Comparison of ENCODE assay signal across 7 mouse cellular contexts in genomic region chr9:45906355-45907077, GRCm38 (mm10). TPM values are rescaled to one million over a fixed set of nuclear protein-coding genes. Genes with fewer than 3 reads are reported as not detected.
DNase-seq lines count a peak whose midpoint lies in the region; ATAC-seq lines count a peak whose summit lies in the region.

Pcsk7 (plus strand) TSS chr9:45906497.
Rnf214 (minus strand) TSS chr9:45906911.

- 1% methylated on average over 67 of the region's 80 CpGs for WGBS in limb, embryonic 10.5 days
- under 1% methylated on average over 76 of the region's 80 CpGs for WGBS in midbrain, embryonic 13.5 days

- no peaks in the 10 kb centered on the region for H3K9me3 ChIP-seq in limb, embryonic 10.5 days (replicated peaks)
- H3K9me3 ChIP-seq in midbrain, embryonic 13.5 days: no peaks in the 10 kb centered on the region

- H3K4me3 ChIP-seq in limb, embryonic 10.5 days: peak within 1 kb of the TSS; percentile 96
- peak within 1 kb of the TSS; percentile 86 for H3K4me3 ChIP-seq in midbrain, embryonic 13.5 days (replicated peaks)

- peak; percentile 78 for ATAC-seq in granulocyte monocyte progenitor cell, adult 5-6 weeks (replicated peaks; ENCODE audit: poor library complexity, severe bottlenecking)
- ATAC-seq in midbrain, embryonic 13.5 days: peak; percentile 92

- peaks cover 50% of the 10 kb centered on the region for H3K36me3 ChIP-seq in limb, embryonic 10.5 days
- peaks cover 48% of the 10 kb centered on the region for H3K36me3 ChIP-seq in midbrain, embryonic 13.5 days

- peaks cover 20% of the 10 kb centered on the region for H3K4me1 ChIP-seq in limb, embryonic 10.5 days
- H3K4me1 ChIP-seq in midbrain, embryonic 13.5 days (replicated peaks): peaks cover 33% of the 10 kb centered on the region

- peak within 1 kb of the TSS; percentile 95 for H3K9ac ChIP-seq in midbrain, embryonic 13.5 days (replicated peaks)

- no peaks in the 10 kb centered on the region for H3K27me3 ChIP-seq in limb, embryonic 10.5 days (ENCODE audit: low read depth, poor library complexity, severe bottlenecking)
- no peaks in the 10 kb centered on the region for H3K27me3 ChIP-seq in midbrain, embryonic 13.5 days

- H3K4me2 ChIP-seq in midbrain, embryonic 13.5 days (replicated peaks): peak within 1 kb of the TSS; percentile 78

- peak; percentile 85 for DNase-seq in adrenal gland, adult 8-10 months
- DNase-seq in embryo, embryonic 9.5 days (ENCODE audit: extremely low spot score): peak; percentile 89
- DNase-seq in kidney, adult 11 months: peak; percentile 89
- DNase-seq in limb, embryonic 10.5 days (ENCODE audit: low spot score): peak; percentile 94
- peak; percentile 81 for DNase-seq in spleen, adult 12 weeks (ENCODE audit: low spot score)

- H3K27ac ChIP-seq in limb, embryonic 10.5 days: peak within 1 kb of the TSS; percentile 98
- H3K27ac ChIP-seq in midbrain, embryonic 13.5 days: peak within 1 kb of the TSS; percentile 97

RNA-seq across cellular contexts. Expression of gene Pcsk7, which starts in this region (rescaled TPM):
- 10 to 100 TPM; 27.9 to 44.9 (median 36.6) TPM for total RNA-seq in adrenal gland, adult 8-10 months (2022)
- total RNA-seq in granulocyte monocyte progenitor cell, adult 5-6 weeks (2014; fragmentation: Nextera tagmentation): 12.6 and 30.7 TPM in 2 replicates
- total RNA-seq in granulocyte monocyte progenitor cell, adult 5-6 weeks (2017): 11.3 and 13.9 TPM in 2 replicates
- 17.3 and 23.5 TPM in 2 replicates for polyA plus RNA-seq in limb, embryonic 10.5 days (2016; fragmentation: Nextera tagmentation; extraction: Ambion mirVana)
- 26.4 and 27.7 TPM in 2 replicates for polyA plus RNA-seq in midbrain, embryonic 13.5 days (2015; fragmentation: Nextera tagmentation; extraction: Ambion mirVana)

RNA-seq across cellular contexts. Expression of gene Rnf214, which starts in this region (rescaled TPM):
- 10 to 100 TPM; 47.5 to 69.5 (median 52.4) TPM for total RNA-seq in adrenal gland, adult 8-10 months (2022)
- 26.8 and 31.6 TPM in 2 replicates for total RNA-seq in granulocyte monocyte progenitor cell, adult 5-6 weeks (2014; fragmentation: Nextera tagmentation)
- total RNA-seq in granulocyte monocyte progenitor cell, adult 5-6 weeks (2017): 16.6 and 22.4 TPM in 2 replicates
- polyA plus RNA-seq in limb, embryonic 10.5 days (2016; fragmentation: Nextera tagmentation; extraction: Ambion mirVana): 52.0 and 61.2 TPM in 2 replicates
- 114 and 119 TPM in 2 replicates for polyA plus RNA-seq in midbrain, embryonic 13.5 days (2015; fragmentation: Nextera tagmentation; extraction: Ambion mirVana)

Comparison
In these comparisons a context has a peak if more than half of its experiments do, and no peak if none do; other contexts are left out.
1. Peak in every context shown above with its lines: DNase-seq, ATAC-seq, H3K4me3 ChIP-seq and H3K27ac ChIP-seq.